Mouse (Mus musculus): ENCODE results near the gene Hnf4a. TPM values are rescaled to one million over a fixed set of nuclear protein-coding genes. Genes with fewer than 3 reads are reported as not detected.

Hnf4a gene
- total RNA-seq, 2 experiments from 2014 or later, result not detected

DNA sequence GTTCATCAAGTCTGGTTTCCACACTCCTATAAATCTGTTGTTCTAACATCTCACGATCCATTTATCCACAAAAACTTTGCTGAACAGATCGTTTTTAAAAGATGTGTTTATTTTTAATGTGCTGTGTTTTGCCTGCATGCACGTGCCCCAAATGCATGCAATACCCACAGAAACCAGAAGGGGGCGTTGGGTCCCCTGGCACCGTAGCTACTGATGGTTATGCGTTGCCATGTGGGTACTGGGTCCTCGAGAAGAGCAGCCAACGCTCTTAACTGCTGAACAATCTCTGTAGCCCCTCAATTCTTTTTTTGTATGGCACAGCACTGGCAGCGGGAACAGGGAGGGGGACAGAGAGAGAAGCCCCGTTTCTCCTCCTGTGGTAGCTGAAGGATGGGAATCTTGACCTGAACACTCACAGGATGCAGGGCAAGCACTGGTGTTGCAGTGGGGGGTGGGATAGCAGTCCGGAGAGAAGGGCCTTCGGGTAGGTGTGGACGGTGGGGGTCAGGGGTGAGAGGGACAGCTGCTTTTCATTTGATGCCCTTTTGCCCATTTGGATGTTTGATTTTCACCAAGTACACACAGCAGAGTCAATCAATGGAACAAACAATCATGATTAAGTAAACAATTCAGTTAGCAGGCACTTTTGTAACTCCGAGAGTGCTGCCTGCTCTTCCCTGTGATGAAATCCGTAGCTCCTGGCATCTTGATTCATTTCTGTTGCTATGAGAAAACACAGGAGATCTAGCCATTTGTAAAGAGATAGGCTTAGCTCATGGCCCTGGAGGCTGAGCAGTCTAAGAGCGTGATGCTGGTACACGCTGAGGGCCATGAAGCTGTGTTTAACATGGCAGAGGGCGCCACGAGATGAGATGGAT is 80.0 kb downstream of the Hnf4a start:
- no peak for ATAC-seq (replicated peaks; ENCODE audit: low FRiP score, poor library complexity, severe bottlenecking)

DNA sequence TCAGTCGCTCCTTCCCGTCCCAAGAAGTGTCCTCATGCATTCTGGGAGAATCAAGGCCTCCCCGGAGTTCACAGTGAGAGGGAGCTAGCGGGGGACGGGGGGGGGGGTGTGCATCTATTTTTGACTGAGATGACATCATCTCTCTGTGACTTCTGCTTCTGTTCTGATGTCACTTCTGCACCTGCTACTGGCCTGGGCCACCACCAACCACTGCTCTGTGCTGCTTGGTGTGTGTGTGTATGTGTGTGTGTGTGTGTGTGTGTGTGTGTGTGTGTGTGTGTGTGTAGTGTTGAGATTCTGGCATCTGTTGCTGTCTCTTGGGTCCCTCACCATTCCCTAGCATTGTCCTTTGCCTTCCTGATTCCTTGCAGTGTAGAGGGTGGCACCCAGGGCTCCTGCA is 80.9 kb downstream of the Hnf4a start:
- no peak for ATAC-seq (replicated peaks; ENCODE audit: low FRiP score, poor library complexity, severe bottlenecking)

DNA sequence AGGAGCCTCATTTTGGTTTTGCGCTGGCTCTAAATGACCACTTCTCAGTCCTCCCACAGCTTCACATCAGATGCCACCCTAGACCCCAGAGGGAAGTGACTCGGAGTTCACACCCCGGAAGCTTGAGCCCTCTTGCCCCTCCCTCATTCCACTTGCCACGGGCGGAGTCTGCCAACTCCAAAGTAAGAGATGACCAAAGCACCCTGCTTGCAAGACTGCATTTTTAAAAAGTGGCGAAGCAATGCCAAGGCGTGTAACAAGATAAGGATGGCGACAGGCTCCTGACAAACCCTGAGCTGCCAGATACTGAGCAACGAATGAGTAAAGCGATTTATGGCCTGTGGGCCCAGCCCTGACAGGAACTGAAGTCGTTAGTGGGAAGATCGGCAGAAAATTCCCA is 83.6 kb downstream of the Hnf4a start:
- no peak for ATAC-seq (replicated peaks; ENCODE audit: low FRiP score, poor library complexity, severe bottlenecking)

DNA sequence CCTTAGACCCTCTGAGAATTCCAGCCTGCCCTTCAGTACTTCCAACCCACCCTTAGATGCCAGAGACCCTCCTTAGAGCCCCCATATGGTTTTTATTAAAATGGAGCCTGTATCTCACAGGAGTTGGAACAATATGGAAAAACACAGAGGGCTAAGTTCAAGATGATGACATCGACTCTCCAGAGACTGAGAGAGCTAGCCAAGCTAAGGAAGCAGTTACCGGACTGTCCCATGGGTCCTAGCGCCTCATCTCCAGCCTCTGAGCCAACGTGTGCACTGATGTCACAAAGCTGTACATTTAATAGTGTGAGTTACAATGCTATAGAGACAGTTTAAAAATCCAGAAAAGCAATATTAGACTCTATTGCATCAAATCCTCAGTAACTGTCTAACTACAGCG is 84.4 kb downstream of the Hnf4a start:
- no peak for ATAC-seq (replicated peaks; ENCODE audit: low FRiP score, poor library complexity, severe bottlenecking)

DNA sequence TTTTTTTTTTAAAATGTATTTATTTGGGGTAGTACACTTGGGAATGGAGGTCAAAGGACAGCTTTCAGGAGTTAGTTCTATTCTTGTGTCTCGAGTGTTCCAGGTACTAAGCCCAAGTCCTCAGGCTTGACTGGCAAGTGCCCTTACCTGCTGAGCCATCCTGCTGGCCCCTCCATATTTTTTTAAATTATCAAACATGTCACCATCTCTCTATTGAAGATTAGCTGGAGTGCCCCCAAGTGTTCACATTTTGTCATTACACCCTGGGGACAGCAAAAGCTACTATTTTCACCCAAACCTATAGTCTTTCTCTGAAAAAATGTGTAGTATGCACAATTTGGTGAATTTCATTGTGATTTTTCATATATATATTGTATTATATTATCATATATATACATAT is 85.5 kb downstream of the Hnf4a start:
- ATAC-seq (replicated peaks; ENCODE audit: low FRiP score, poor library complexity, severe bottlenecking), result no peak

DNA sequence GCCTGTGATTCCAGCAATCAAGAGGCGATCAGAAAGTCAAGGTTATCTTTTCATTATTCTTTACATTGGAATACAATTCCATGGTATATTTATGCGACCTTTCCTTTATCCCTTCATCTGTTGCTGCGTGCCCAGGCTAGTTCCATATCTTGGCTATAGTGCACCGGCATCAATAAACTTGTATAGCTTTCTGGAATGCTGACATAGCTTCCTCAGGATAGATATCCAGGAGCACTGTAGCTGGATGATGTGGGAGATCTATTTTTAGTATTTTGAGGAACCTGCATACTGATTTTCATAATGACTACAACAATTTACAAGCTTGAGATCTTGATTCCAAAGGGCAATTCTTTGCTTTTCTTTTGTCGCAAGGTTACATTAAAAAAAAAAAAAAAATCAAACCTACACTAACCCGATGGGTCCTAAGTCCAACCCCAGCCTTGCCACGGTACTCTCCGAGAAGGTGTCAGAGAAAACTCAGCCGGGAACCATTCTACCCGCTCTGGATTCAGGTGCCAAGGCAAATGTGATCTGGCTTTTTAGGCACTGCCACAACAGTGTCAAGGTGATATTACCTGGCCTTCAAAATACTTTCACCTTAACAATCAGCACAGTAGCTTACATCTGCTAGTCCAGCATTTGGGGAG is 87.2 kb downstream of the Hnf4a start:
- ATAC-seq (replicated peaks; ENCODE audit: low FRiP score, poor library complexity, severe bottlenecking), result no peak

DNA sequence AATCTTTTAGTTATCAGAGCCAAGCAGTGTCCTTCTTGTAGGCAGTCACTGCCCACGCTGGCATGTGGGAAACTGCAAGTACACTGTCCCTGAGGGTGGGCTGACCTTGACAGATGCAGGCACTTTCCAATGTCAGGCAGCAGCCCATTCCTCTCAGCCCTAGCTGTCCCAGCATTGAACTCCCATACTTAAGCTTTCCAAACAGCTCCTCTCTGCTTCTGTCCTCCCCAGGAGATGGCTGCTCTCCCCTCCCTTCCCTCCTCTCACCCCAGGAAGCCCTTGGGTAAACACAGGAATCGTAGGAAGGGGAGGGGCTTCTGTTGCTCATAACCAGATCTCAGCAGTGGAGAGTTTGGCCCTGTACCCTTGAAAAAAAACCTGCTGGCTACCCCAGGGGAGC is 88.5 kb downstream of the Hnf4a start:
- ATAC-seq (replicated peaks; ENCODE audit: low FRiP score, poor library complexity, severe bottlenecking), result no peak

DNA sequence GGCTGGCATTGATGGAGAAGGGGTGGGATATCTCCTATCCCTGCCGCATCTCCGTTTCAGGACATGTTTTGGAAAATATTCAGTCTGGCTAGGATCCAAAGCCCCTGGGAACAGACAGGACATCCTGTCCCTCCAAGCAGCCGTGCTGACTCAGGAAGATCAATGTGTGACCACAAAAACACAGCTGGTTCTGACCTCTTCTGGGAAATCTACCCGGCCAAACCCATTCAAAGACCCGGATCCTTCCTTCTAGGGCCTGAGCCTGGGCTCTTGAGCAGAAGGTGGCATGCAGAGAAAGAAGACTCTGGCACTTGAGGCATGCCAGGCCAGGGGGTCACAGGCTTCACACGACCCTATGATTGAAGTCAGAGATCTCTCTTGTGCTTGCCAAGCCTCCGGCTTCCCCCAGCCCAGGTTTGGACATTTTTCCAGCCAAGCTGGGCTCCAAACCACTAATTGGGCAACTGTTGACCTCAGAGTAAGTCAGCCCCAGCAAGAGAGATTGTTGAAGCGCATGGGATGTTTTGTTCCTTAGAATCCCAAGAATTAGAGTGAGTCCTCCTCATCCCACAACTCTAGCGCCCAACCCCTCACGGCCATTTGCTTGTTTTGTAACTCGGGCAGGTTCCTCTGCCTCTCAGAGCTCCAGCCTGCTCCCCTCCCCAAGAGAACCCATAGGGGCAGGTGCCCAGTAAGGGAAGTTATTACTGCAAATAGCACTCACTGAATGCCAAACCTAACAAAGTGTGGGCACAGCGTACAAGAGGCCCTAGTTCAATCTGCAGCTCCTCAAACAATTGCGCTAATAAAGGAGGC is 89.7 kb downstream of the Hnf4a start:
- no peak for ATAC-seq (replicated peaks; ENCODE audit: low FRiP score, poor library complexity, severe bottlenecking)

DNA sequence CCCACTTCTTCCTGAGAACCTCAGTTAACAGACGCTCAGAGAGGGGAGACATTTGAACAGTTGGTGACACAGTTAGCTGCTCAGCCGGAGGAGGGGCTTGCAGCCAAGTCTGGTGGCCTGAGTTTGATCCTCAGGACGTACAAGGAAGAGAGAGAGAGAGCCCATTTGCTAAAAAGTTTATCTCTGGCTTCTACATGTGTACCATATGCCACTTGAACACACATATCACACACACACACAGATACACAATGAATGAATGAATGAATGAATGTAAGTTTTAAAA is 90.2 kb downstream of the Hnf4a start:
- no peak for ATAC-seq (replicated peaks; ENCODE audit: low FRiP score, poor library complexity, severe bottlenecking)

DNA sequence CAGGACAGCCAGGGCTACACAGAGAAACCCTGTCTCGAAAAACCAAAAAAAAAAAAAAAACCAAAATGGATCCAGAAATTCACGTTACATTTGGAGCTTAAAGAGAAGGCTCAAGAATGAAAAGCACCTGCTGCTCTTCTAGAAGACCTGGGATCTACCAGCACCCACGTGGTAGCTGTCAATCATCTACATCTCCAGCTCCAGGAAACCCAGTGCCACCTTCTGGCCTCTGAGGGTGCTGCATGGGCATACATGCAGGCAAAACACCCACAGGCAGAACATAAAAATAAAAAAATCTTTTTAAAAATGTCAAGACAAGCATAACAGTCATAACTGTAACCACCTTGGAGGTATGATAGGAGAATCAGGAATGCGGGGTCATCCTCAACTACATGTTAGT is 91.1 kb downstream of the Hnf4a start:
- ATAC-seq (replicated peaks; ENCODE audit: low FRiP score, poor library complexity, severe bottlenecking), result no peak

DNA sequence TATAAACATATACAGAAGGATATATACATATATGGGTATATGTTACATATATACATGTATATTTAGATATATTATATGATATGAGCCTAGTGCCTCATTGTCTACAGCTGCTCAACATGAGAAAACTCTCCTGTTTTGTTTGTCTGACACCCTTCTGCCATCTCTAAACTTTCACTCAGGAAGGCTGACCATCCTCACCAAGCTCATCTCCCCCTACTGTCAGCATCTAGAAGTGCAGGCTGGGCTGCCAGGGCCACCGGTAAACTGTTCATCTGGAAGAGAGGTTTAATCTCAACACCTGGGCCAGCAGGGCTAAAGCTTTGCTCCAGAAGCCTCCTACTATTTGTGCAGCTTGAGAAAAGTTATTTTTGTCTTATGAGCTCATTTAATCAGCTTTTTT is 92.6 kb downstream of the Hnf4a start:
- ATAC-seq (replicated peaks; ENCODE audit: low FRiP score, poor library complexity, severe bottlenecking), result peak; percentile 43

DNA sequence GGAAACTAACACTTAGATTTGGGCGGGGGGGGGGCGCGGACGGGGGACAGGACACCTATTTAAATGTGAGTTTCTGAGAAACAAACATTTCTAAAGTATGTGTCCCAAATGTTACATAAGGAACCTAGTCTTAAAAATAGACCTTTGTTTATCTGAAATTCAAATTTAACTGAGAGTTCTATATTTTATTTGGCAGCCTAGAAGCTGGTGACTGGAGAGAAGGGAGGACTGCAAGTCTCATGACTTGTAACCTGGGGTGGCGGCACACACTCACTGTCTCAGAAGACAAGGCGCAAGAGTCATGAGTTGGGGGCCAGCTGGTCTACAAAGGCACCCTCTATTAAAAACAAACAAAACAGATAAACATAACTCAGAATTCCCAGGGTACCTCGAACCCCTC is 94.5 kb downstream of the Hnf4a start:
- no peak for ATAC-seq (replicated peaks; ENCODE audit: low FRiP score, poor library complexity, severe bottlenecking)

DNA sequence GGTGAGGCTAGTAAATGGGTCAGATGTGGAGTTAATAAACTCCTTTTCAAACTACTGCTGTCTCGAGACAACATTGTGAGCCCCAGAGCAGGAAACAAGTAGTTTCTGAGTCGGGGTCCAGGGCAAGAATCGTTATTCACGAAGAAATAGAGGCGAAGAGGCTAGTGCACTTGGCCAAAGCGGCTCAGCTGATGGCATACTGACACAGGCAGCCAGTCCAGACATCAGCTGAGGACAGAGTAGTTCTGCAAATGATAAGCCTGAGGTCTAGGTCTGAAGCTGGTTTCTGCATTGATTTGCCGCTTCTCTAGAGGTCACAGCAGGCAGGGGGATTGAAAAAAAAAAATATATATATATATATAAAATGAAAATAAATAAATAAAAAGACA is 95.1 kb downstream of the Hnf4a start:
- ATAC-seq (replicated peaks; ENCODE audit: low FRiP score, poor library complexity, severe bottlenecking), result no peak

DNA sequence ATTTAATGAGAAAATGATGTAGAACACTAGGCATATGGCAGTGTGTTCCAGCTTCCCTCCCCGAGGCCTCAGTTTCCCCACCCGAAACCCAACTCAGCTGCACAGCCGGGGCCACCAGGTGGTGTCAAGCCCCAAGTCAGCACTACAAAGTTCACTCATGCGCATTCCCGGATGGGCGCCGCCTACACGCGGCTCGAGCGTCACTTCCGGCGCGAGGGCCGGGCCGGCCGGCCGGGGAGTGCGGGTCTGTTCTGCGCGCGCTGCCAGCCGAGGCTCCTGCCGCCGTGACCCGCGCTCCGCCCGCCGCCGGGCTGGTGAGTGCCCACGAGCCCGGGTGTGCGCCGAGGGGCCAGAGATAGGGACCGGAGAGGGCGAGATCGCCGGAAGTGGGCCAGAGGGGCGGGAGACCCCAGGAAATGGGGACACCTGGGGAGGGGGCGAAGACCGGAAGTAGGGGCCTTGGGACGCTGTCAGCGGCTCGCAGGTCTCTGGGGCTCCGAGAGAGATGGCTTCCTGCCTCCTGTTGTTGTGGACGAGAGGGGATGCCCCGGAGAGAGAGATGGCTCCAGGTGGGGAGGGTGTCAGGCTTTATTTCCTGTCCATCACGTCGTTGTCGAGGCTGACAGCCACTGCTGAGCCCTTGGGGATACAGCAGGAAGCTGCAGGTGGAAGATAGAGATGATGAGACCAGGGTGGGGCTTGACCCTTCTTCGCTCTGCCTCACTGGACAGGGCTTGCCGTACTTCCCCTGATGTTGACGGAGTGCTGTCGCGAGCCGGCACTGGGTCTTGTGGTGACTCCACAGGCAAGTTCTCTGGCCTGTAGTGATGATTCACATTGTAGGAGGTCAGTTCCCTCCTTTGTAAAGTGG is 95.7 kb downstream of the Hnf4a start, which contains the start of gene Ttpal:
Ttpal (plus strand) TSS at position 214 of the 871 bp plus-strand sequence.
- peak; percentile 92 for ATAC-seq (replicated peaks; ENCODE audit: low FRiP score, poor library complexity, severe bottlenecking)

DNA sequence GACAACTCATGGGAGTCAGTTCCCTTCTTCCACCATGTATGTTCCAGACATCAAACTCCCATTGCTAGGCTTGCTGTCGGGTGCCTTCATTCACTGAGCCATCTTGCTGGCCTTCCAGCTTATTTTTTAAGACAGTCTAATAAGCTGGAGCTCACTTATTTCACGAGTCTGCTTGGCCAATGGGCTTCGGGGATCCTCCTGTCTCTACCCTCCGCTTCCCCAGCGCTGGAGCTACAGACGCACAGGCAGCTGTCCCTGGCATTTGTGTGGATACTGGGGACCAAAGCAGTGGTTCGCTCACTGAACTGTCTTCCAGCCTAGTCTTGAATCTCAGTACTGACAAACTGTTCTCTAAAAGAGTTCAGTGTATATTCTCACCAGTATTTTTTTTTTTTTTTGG is 99.6 kb downstream of the Hnf4a start:
- no peak for ATAC-seq (replicated peaks; ENCODE audit: low FRiP score, poor library complexity, severe bottlenecking)

DNA sequence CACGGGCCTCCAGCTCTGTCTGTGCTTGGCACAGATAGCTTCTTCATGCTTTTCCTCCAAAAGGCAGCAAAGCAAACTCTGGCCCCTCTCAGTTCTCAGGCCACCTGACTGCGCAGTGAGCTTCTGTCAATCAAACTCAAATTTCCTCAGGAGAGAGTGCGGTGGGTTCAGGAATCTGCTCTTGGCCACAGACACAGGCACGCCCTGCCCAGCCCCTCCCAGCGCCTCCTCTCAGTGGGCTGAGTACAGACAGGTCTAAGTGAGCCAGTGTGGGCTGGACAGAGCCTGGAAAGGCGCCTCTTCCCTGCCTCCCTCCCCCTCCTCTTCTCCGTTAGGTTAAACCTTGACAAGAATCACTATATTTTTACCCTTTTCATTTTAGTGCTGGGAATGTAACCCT is 101.4 kb downstream of the Hnf4a start:
- no peak for ATAC-seq (replicated peaks; ENCODE audit: low FRiP score, poor library complexity, severe bottlenecking)

DNA sequence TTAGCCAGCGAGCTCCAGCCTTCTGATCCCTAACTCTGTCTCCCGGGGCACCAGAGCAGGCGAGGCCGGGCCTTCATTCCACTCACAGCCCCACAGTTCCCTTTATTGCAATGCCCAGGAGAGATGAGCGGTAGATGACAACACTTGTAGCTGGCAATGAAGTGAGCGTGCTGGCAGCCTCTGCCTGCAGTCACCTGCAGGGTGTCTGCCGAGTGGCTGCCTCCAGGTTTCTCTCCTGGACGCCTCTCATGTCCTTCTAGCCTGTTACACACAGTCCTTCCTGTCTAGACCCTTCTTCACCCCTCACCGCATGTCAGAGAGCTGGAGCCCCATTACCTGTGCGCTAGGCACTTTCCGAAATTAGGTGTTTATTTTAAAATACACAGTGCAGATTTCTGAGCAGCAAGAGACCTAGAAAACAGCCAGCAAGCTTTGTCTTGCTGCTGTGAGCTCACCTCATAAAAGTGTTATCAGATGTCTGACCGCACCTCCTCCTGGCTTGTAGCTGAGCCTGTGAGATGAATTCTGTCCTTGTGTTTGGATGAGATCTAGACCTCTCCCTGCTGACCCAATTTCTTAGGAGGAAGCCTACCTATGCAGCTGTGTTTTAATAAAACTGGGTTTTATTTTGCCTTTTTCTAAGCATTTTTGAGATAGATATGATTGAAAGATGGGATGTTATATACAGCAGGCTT is 102.8 kb downstream of the Hnf4a start:
- ATAC-seq (replicated peaks; ENCODE audit: low FRiP score, poor library complexity, severe bottlenecking), result no peak

DNA sequence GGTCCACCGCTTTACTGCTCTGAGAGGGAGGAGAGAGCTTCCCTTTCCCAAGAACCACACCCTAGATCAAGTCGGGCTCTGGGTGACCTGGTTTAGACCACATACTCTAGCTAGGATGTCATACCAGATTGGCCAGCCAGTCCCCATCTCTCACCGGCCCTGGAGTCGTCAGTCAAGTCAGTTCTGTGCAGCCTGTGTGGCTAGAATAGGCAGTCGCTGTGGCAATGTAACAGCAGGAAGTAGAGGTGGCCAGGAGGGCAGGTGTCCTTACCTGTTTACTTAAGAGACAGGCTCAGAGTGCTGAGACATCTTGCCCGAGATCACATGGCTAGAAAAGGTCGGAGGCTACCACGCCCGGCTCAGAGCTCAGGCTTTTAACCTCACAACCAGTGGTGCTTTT is 104.6 kb downstream of the Hnf4a start:
- no peak for ATAC-seq (replicated peaks; ENCODE audit: low FRiP score, poor library complexity, severe bottlenecking)

DNA sequence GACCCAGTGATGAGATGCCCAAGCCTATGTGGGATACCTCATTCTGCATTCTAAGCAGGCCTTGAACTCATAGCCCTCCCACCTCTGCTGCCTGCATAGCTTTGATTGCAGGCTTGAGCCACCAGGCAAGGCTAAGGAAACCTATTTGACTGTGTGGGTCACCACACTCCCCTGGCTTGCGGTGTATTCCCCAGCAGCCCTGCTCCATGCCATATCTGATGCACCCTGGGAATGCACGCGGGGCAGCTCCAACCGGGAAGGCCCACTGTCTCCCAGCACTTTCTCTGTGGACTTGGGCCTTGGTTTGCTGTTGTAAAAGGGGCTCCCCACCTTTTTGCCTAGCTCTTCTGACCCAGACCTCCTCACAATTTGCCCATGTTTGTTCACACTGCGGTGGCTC is 106.6 kb downstream of the Hnf4a start:
- ATAC-seq (replicated peaks; ENCODE audit: low FRiP score, poor library complexity, severe bottlenecking), result no peak

All from erythroid progenitor cell, adult 5-6 weeks (primary cell).